Mouse (Mus musculus): ENCODE results near the gene Tmem135.

GRCm38 (mm10) chr7:89183928-89184327 lies 220.1 kb downstream of the Tmem135 start:
- TF ChIP-seq REST (IDR thresholded peaks at IDR 0.05; ENCODE audit: insufficient read depth, insufficient read length), result no peak
- TF ChIP-seq E2F4 (IDR thresholded peaks at IDR 0.05; ENCODE audit: insufficient read depth), result no peak
- TF ChIP-seq POLR2A (IDR thresholded peaks at IDR 0.05; ENCODE audit: insufficient read length, low read depth), result no peak
- no peak for TF ChIP-seq MYOG (IDR thresholded peaks at IDR 0.05; ENCODE audit: control insufficient read depth in 1 of 3, insufficient read depth in 1 of 3, insufficient read length in 2 of 3, low read depth in 2 of 3)
- no peak for TF ChIP-seq MAX (IDR thresholded peaks at IDR 0.05; ENCODE audit: low read depth)
- TF ChIP-seq CEBPB (IDR thresholded peaks at IDR 0.05; ENCODE audit: insufficient read depth, poor library complexity, severe bottlenecking), result no peak
- TF ChIP-seq TCF12 (IDR thresholded peaks at IDR 0.05; ENCODE audit: insufficient read depth, poor library complexity, severe bottlenecking), result no peak
- no peak for TF ChIP-seq USF1 (IDR thresholded peaks at IDR 0.05; ENCODE audit: low read depth)
- no peak for TF ChIP-seq POLR2AphosphoS2 (IDR thresholded peaks at IDR 0.05; ENCODE audit: insufficient read length, low read depth)
- TF ChIP-seq TCF3 (IDR thresholded peaks at IDR 0.05; ENCODE audit: insufficient read length, low read depth), result no peak
